Mouse (Mus musculus): ENCODE data around the gene Reln.

Gene Reln

GRCm38 (mm10) chr5:21851679-21852340, 492.7 kb downstream of the Reln start:
- intact Hi-C loops (cut with DNase I) = no loop called here

- intact Hi-C loops (cut with DNase I) = no loop called here
Observed at GRCm38 (mm10) chr5:21847438-21847837, 497.1 kb downstream of the Reln start.

DNA sequence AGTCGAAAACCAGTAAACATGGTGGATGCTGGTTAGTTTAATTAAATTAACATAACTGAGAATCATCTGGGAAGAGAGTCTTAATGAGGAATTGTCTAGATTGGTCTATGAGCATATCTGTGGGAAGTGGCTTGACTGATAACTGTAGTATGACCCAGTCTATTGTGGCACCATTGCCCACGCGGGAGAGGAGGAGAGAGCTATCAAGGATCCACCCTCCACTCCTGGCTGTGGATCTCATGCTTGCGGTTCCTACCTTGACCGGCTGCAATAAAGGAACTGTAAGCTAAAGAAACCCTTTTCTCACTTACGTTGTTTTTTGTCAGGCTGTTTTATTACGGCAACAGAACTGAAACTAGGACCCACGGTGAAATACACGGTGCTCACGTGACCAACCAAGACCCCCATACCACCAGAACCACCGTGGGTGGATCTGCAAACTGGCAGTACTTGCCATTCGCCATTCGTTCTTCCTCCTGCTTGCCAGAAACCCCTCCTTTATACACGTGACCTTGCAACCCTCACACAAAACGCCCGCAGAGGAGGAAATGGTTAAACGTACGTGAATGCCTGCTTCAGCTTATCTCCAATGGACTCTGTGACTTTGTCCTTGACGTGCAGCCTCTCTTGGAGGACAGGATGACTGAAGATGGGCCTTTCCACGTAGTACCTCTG, 497.7 kb downstream of the Reln start:
- intact Hi-C loops (cut with DNase I) = no loop called here

GRCm38 (mm10) chr5:21844676-21845075, 499.8 kb downstream of the Reln start:
- intact Hi-C loops (cut with DNase I) = no loop called here

Data from adrenal gland (tissue).